In the genomic region with DNA sequence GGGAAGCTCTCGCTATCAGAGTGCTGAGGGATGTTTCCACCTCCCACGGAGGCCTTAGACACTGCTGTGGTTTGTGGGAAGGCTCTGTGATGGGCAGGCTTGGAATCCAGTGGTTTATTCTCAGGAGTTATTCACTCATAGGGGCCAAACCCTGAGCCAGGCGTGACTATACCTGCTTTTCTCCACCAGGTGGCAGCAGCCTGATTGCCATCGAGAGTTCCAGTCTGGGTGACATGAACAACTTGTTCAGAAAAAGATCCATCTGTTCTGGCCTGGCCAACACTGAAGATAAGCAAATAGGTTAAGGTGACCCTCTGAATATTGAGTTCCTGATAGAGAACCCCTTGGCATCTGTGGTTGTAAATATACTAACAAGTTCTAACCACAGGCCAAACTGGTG, we compare ENCODE assay signal across 8 mouse cellular contexts. TPM values are rescaled to one million over a fixed set of nuclear protein-coding genes. Genes with fewer than 3 reads are reported as not detected.
DNase-seq lines count a peak whose midpoint lies in the region; TF ChIP-seq lines count a peak whose summit lies in the region.

No protein-coding gene starts in this region.

- H3K4me3 ChIP-seq in limb, embryonic 10.5 days: no peak overlapping the region
- H3K4me3 ChIP-seq in thymus, adult 2 months (ENCODE audit: control insufficient read depth, insufficient read depth, low read length): no peak overlapping the region

- peak; percentile 77 for DNase-seq in A20 (ENCODE audit: low read depth, low spot score)
- peak; percentile 69 for DNase-seq in Muller cell, postnatal 12 days (ENCODE audit: inconsistent ontology term)
- DNase-seq in cerebellum, adult 9-11 months: peak; percentile 68
- DNase-seq in frontal cortex, postnatal 36 days (ENCODE audit: low spot score in 2 of 2): peak; percentile 72 to 85
- peak; percentile 50 to 80 for DNase-seq in kidney, adult 8-10 months
- peak; percentile 80 for DNase-seq in limb, embryonic 10.5 days (ENCODE audit: low spot score)
- DNase-seq in ovary, adult 18-20 months (ENCODE audit: low spot score): peak; percentile 43
- DNase-seq in thymus, adult 2 months: peak; percentile 70

- no peak for TF ChIP-seq POLR2A in thymus, adult 2 months (IDR thresholded peaks at IDR 0.05; ENCODE audit: control insufficient read depth, extremely low read depth, insufficient read depth, low read length, poor library complexity)

- peaks cover 33% of the 10 kb centered on the region for H3K4me1 ChIP-seq in limb, embryonic 10.5 days
- H3K4me1 ChIP-seq in thymus, adult 2 months (replicated peaks; ENCODE audit: control insufficient read depth, insufficient read depth, low read length): peaks cover 13% of the 10 kb centered on the region

- no peaks in the 10 kb centered on the region for H3K27me3 ChIP-seq in limb, embryonic 10.5 days (ENCODE audit: low read depth, poor library complexity, severe bottlenecking)
- no peaks in the 10 kb centered on the region for H3K27me3 ChIP-seq in thymus, adult 2 months (ENCODE audit: control insufficient read depth, insufficient read depth, low read length)

- WGBS in limb, embryonic 10.5 days: 7% methylated on average over 4 of the region's 4 CpGs
- 1% methylated on average over 4 of the region's 4 CpGs for WGBS in thymus, adult 2 months

- H3K27ac ChIP-seq in limb, embryonic 10.5 days: no peak overlapping the region
- H3K27ac ChIP-seq in thymus, adult 2 months (ENCODE audit: control insufficient read depth, insufficient read depth, low read length): no peak overlapping the region

- no peaks in the 10 kb centered on the region for H3K9me3 ChIP-seq in limb, embryonic 10.5 days (replicated peaks)

- H3K36me3 ChIP-seq in limb, embryonic 10.5 days: peaks cover 22% of the 10 kb centered on the region
- no peaks in the 10 kb centered on the region for H3K36me3 ChIP-seq in thymus, adult 2 months (ENCODE audit: control insufficient read depth, insufficient read depth, low read length)

- peak; percentile 71; the same call in 1 of the 2 replicates for TF ChIP-seq CTCF in thymus, adult 2 months (IDR thresholded peaks at IDR 0.05; ENCODE audit: borderline replicate concordance, control insufficient read depth, extremely low read depth, insufficient read depth, low read length, poor library complexity)

RNA-seq across cellular contexts. Expression of gene Phb, which starts 19.3 kb away (rescaled TPM):
- polyA plus RNA-seq in limb, embryonic 10.5 days (2016; fragmentation: Nextera tagmentation; extraction: Ambion mirVana): 293 and 361 TPM in 2 replicates
- polyA plus RNA-seq in thymus, adult 2 months (2012; rRNA removed): 88.9 and 103 TPM in 2 replicates

RNA-seq across cellular contexts. Expression of gene Zfp652, which starts 26.4 kb away (rescaled TPM):
- 18.0 and 21.5 TPM in 2 replicates for polyA plus RNA-seq in limb, embryonic 10.5 days (2016; fragmentation: Nextera tagmentation; extraction: Ambion mirVana)
- 34.1 and 38.6 TPM in 2 replicates for polyA plus RNA-seq in thymus, adult 2 months (2012; rRNA removed)

RNA-seq across cellular contexts. Expression of gene B130006D01Rik, which starts 37.4 kb away (rescaled TPM):
- polyA plus RNA-seq in limb, embryonic 10.5 days (2016; fragmentation: Nextera tagmentation; extraction: Ambion mirVana): 2.3 TPM in 2 replicates
- polyA plus RNA-seq in thymus, adult 2 months (2012; rRNA removed): 0.34 and 0.38 TPM in 2 replicates
